Mouse (Mus musculus) MN1 (cell line): ENCODE data around the gene Igf1r.
A peak's percentile ranks its signal among the peaks of the same experiment; 100 is the strongest.

ENCODE experiments used
- DNase-seq: peaks from one replicate; pipeline ENCODE4 v3.0.0-alpha.2; 2016; ENCODE audit warnings: low spot score

The Igf1r gene

DNA sequence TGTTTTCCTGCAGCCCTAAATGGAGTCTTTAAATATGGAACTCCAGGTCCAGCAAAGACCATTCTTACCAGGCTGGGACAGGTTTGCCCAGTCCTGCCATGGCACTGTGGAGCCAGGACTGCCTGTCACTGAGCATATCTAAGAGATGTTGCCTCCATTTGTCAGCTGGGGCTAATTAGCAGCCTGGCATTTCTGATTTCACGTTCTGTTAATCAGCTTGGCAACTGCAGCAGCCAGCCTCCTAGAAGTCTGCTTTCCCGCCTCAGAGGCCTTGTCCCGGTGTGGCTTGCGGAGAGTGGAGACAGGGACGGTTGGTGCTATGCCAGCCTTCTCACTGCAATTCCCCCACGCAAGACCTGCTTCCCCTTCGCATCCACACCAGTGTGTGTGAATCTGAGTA is 220.1 kb downstream of the Igf1r start:
- DNase-seq, result no peak

DNA sequence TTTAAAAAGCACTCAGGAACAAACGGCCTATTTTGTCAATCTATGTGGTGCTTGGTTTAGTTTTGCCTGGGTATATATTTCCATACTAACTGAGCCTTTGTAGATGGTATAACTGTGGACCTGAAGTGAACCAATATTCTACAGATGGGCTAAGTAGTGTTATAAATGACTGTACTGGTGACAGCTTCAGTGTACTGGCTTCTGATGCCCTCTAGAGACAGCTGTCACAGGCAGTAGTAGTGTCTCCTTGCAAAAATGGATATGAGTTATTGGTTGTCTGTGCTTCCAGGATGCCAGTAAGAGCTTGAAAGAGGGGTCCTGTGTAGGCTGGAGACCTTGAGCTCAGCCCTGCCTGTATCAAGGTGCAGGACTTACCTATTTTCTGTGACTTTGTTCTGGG is 227.0 kb downstream of the Igf1r start:
- no peak for DNase-seq

DNA sequence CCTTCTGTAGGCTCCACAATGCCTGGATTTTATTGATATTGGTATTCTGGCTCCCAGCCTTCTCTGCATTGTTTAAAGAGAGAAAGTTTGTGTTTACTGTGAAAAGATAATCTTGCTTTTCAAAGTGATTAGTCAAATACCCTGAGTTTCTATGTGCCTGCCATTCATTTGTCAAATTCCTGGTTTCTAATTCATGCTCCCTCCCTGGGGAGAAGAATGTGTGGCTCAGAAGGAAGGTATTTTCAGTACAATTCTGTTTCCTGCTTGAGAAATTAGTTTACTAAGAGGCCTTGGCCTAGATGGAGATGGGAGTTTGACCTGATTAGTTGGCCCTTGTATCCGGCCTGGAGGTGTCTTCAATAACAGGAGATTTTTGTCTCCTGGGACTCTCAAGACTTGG is 228.5 kb downstream of the Igf1r start:
- no peak for DNase-seq

DNA sequence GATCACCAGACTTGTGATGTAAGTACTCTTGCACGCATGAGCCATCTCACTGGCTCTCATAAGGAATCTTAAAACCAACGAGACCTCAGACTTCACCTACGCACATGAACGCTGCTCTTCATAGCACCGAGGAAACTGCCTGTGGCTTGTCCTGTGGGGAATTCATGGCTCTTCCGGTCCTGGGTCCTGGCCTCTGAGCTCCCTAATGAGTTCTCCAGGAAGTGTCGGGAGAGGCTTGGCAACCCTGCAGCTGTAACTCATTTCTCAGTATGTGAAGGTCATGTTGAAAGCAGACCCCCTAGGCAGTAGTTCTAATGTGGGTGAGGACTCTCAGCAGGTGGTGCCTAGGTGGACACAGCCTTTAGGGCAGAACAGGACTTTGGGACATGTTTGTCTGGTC is 229.4 kb downstream of the Igf1r start:
- DNase-seq, result no peak

DNA sequence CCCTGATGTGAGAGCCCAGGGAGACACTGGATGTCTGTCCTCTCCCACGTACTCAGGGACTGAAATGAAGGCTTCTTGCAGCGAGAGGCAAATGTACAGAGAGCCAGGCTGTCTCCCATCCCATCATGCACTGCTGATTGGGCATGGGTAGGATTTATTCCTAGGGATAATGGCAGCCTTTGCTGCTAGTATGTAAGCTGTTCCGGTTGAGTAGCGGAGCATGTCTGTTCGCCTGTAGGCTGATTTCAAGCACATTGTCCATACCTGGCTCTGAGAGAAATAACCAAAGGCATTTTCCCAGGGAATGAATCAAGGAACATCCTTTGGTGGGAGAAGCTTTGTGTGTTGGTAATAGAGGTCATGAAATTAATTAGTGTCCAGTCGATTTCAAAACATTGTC is 230.1 kb downstream of the Igf1r start:
- DNase-seq, result no peak

DNA sequence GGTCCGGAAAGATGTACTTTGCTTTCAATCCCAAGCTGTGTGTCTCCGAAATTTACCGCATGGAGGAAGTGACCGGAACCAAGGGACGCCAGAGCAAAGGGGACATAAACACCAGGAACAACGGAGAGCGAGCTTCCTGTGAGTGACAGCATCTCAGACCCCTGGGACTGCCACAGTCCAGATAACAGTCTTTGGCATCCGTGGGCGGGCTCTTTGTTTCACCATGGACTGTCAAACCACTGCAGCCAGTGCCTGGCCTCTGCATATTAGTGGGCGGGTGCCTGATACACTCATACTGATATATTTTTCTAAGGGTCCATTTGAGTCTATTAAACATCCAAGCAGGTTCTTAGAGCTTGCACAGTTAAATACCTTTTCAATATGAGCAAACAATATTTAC is 230.8 kb downstream of the Igf1r start:
- DNase-seq, result no peak

DNA sequence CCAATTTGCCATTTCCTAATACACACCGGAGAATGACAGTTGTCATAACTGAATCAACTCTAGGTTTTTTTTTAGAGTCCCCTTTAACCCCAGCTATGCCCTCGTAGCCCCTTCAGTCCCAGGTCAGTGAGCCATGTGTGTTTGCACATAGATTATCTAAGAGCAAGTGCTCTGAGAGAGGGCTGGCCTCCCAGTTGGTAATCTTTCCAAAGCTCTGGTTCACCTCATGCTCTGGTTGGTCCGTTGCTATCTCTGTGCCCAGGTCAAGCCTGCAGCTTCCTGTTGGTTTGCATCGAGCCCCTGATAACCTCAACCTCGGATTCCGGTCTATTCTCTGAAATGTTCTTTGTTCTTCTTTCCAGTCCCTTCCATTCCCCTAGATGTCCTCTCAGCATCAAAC is 236.6 kb downstream of the Igf1r start:
- no peak for DNase-seq

DNA sequence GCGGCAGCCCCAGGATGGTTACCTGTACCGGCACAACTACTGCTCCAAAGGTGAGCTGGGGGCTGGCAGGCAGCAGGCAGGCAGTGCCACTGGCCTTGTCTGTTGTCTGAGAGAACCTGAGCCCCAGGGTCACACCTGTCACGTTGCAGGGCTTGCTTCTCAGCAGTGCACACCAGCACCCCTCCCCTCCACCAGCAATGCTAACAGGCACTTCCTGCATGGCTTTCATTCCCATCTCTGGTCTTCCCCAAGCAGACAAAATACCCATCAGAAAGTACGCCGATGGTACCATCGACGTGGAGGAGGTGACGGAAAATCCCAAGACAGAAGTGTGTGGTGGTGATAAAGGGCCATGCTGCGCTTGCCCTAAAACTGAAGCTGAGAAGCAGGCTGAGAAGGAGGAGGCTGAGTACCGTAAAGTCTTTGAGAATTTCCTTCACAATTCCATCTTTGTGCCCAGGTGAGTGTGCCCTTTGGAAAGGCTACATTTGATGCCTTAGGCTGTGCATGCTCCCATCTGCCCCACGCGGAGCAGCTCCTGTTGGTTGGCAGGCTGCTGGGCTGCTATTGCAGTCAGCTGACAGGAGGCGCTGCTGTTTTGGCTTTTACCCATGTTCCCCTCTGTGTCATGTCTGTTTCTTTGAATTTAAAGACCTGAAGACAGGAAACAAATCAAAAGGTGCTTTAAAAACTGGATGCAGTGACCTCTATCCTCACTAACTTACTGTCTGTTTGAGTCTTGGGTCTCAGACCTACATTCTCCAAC is 237.2 kb downstream of the Igf1r start:
- no peak for DNase-seq

DNA sequence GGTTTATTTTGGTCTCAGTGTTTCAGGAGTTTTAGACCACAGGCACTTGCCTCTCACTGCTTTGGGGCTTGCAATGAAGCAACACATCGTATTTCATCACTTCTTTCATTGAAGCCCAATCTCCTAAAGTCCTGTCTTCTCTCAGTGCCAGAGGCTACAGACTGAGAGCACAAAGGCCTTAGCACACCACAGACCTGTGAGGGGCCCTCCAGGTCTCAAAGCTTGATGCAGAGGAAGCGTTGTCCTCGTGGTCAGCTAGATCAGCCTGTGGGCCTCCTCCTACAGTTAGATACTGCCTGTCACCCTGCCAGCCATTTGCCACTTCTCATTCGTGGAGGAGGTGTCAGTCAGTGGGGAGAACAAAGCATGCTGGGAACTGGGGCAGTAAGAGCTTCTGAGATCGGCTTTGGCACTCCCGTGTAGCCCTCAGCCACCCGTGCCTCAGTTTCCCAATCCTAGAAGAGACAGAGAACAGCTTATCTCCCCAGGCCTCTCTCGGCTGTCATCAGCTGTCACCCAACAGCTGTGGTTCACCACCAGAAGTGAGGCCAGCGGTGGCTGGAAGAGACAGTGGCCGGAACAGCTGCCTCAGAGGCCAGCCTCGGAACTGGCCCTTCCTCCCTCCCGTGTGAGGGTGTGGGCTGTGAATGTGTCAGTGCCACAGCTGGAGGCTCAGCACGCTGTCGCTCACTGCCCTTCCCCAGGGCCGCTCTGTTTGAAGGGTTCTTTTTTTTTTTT is 241.5 kb downstream of the Igf1r start:
- no peak for DNase-seq

DNA sequence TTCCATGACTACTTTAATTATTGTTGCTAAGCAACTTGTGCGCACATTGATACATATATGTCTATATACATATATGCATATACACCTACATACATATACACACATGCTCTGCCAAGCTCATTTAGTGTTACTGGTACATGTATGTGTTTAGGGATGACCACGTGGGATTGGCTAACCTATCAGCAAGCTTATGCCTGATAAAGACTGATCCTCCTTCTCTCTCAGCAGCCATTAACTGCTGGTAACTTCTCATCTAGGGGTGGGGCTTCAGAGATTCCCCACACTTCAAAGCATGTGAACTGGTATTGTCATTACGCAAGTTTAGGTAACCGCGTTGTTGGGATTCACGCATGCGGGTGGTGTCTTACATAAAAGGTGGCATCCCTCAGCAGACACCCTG is 247.0 kb downstream of the Igf1r start:
- DNase-seq, result no peak

DNA sequence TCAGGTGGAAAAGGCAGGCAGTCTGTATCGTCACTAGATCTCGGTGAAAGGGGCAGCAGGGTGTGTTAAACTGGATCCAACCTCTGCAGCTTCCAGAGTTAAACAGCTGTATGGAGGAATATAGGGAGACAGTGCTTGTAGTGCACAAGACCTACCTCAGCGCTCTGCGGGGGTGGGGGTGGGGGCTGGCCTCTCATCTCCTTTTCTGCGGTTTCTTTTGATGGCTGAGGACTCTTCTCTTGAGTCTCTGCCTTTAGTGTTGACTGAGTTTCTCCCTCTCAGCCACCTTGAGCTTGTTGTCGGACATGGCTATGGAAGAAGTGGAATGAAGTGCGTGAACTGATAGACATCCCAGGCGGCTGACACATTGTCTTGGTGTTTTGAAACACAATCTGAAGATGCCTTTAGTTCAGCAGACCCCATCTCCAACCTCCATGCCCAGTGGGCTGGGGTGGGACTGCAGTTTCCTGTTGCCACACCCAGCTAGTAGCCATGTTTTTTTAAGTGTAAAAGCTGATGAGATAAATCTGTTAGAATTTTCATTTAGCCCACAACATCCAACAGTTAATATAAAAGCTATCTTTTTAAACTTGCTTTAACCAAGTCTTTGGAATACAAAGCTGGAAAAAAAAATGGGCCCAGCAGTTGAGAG is 253.3 kb downstream of the Igf1r start:
- no peak for DNase-seq

DNA sequence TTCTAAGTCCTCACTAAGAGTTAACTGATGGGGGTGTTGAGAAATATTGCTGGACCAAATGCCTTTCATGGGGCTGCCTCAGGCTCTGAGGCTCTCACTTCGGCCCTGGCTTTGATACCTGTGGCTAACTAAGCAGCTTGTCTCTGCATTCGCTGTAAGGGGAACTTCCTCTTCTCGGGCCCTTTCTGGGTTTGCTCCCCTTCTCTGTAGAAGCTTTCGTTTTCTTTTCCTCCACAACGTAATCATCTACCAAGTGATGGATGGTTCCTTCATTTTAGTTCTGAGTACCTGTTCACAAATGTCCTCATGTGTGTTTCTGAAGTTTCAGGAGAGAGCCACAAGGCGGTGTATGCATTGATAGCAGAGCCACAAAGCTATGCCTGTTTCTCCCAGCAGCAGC is 256.4 kb downstream of the Igf1r start:
- DNase-seq, result no peak

DNA sequence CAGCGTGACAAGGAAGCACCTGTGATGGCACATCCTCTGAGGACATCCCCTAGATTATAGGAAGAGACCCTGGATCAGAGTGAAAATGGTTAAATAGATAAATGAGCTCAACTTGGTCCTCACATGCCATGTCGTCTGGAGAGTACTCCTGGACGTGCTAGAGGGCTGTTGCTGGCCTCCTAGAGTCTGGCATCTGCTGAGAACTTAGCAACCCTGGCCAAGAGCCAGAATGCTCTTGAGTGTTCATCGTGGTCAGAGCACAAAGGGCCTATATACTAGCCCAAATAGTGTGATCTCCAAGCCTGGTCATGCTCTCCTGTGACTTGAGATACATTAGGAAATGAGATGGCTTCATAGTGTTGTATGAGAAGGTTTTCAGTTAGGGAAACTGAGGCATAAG is 257.8 kb downstream of the Igf1r start:
- DNase-seq, result no peak

DNA sequence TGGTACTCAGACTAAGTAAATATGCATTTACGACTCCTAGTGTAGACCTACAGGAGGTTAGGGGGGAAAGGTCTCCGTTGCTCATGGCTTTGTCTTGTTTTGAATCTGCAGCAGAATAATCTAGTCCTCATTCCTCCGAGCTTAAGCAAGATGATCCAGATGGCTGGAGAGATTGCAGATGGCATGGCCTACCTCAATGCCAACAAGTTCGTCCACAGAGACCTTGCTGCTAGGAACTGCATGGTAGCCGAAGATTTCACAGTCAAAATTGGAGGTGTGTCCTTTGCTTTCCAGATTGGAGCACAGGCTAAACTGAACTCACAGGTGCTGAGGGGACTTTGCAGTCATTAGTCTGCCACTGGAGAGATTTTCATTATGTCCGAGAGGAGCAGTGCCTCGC is 259.3 kb downstream of the Igf1r start:
- DNase-seq, result no peak

DNA sequence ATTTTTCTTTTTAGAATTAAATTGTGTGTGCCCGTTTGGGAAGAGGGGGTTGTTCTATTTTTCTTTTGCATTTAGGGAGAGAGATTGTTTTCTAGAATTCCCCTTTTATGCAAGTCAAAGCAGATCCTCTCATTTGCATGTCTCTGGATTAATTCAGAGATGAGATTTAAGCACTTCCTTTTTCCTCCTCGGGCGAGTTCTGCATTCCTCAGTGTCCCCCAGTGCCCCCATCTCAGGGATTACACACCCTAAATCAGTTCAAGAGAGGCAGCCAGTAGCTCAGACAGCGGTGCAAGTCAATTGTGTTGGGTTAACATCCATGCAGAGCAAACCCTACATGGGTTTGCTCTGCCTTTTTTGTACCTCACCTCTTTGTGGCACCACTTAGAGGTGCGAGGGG is 261.2 kb downstream of the Igf1r start:
- no peak for DNase-seq

DNA sequence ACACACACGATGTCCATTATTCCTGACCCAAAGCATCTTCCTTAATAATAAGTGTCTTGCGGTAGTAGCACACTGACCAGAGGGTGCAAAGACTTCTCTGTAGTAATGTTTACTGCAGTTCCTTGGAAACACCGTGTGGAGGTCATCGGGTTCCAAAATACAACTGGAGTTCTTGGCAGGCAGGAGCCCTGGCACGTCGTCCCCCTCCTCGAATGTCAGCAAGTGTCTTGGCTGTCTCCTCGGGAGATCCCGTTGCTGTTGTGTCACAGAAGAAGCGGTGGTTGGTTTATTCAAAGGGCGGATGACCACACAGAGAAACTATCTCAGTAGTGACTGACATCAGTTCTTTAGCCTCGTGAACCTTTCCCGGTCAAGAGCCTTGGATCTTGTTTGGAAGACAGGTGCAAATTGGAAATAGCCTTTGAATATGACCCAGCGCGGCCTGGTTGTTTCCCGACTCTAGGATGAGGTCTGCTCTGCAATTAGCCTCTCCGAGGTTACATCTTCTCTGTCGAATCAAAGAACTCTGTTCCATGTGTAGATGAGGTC is 263.0 kb downstream of the Igf1r start:
- no peak for DNase-seq

DNA sequence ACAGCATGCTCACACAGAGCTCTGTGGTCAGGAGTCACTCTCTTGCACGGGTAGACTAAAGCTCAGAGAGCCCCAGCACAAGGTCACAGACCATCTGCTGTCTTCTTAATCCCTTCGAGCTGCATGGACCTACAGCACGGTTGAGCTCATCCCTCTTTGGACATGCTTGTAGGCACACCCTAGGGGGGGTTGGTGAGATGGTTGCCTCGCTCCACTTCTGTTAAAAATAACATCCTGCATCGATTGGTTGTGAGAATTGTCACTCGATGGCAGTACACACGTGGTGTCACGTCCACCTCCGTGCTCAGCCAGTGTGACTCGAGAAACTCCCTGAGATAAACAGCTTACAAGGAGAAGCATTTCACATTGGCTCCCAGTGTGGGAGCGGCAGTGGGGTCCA is 266.3 kb downstream of the Igf1r start:
- DNase-seq, result no peak

DNA sequence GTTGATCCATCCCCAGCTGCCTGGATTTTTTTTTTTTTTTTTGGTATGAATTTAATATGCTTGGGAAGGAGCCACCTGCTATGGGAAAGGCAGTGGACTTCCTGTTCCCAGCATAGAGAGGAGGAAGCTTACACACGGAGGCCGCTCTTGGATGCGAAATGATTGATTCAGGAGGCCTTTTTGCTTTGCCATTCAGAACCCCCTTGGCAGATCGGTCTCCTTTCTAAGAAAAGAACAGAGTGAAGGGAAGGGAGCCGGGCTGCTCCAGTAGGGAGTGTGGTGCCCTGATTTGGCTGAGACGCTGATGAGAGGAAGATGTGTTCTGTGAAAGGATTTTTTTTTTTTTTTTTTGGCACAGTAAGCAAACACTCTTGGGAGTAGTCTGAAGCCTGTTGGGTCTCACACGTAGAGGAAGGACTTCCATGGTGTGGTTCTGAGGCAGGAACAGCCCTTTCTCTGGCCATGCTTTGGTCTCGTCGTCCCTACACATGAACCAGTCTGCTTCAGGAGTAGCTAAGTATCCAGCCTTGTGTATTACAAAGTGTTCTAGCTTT is 269.1 kb downstream of the Igf1r start:
- no peak for DNase-seq

DNA sequence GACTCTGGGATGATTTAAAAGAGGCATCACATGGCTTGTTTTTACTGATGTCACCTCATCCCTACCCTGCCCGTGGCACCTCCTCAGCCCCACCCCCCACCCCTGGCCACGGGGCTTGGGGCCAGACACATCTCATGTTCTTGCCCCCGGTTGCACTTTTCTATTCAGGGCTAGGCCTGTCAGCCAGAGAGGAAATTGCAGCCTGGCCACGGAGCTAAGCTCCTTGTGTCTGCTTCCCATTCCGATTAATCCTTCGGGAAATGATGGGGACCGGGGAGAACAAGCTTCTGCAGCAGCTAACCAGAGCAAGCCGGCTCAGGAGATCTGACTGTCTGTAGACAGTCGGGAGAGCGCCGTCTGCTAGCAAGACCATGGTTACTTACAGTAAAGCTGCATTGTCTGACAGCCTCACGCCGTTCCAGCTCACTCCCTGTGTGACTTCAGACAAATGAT is 270.8 kb downstream of the Igf1r start:
- DNase-seq, result peak; percentile 30

DNA sequence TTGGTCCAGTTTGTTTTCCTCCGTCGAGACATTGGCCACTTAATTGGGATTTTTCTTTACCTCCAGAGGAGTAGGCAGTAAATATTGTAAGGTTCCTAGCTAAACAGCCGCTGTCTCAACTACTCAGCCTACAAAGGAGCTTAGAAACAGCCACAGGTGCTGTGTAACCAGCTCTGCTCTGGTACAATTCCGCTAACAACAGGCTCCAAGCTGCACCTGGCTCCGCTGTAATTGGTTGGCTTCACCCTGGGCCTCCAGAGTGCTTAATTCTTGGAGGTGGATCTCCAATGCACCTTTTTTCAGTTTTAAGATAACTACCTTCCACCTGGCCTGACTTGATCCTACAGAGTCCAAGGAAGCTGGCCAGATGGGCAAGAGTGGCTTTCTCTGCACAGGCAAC is 271.4 kb downstream of the Igf1r start:
- DNase-seq, result no peak

DNA sequence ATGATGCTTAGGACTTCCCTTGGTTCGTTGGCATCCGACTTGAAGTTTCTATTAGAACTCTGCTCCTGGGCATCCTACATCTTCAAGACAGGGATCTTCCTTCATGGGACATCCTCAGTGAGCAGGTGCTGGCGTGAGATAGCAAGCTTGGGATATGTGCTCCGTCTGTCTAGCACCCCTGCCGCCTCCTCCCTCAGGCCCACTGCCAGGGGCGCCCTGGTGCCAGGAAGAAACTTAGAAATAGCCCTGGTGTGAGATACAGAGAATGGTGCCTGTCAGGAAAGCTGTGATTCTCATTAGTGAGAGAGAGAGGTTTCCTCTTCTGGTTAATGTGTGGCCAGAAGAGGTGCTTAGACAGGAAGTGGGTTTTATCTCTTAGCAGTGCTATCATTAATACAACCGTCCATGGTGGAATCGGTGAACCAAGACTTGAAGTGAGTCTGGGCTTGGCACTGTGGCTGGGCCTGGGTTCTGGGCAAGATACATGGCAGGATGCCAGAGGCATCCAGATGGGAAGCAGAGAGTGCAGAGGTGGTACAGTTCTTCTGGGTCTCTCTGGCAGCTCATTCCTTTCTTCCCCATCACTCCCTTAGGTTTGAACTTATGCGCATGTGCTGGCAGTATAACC is 272.9 kb downstream of the Igf1r start:
- peak; percentile 24 for DNase-seq

DNA sequence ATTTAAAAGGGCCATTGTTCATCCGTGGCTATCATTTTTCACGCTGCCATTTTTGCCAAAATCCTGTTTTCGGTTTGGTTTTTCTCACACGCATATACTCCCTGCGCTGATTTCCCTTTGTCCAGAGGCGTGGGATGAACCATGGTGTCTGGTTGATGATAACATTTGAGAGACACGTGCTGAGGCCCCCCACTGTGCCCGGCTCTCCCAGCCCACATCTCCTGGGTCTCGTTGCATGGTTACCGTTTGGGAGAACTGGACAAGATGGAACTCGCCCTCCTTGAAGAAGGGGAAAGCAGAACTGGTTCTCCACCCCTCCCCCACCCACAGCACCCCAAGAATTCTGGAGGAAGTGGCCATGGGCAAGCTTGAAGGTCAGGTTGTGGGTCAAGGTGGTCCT is 274.4 kb downstream of the Igf1r start:
- DNase-seq, result no peak
